Mouse (Mus musculus) neural tube, postnatal 0 days (tissue): ENCODE results near the gene Esp1. TPM values are rescaled to one million over a fixed set of nuclear protein-coding genes. Genes with fewer than 3 reads are reported as not detected.

ENCODE experiments used
- polyA plus RNA-seq: library from polyadenylated mRNA; unstranded; fragments of >200 nt; fragmentation: Nextera tagmentation; extraction: Ambion mirVana; gene quantifications from 2 replicates; pipeline ENCODE4 v1.2.1, GENCODE M21; 2015

The Esp1 gene
- not detected in 2 replicates for polyA plus RNA-seq

DNA sequence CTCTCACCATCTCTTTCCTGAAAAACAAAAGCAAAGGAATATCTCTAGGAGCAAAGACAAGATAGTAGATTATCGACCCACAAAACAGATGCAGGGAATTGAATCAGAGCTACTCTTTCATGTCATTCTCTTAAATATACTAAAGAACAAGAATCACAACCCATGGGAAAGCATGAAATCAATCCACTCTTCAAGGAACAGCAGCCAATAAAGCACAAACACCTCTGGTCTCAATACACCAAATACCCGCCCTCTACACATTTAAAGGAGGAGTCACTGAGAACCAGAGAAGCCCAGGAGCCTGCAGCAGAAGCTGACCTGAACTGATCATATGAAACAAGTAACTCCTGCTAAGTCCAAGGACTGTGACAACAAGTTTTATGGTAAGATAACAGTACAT is at the start of gene Esp1:
Esp1 (plus strand) TSS at position 301 of the 400 bp plus-strand sequence.

Other genes with a start within 250 kb of the Esp1 start
- gene Esp8, start 207.1 kb upstream of the Esp1 start, polyA plus RNA-seq, result not detected in 2 replicates
- not detected in 2 replicates for gene Esp6, start 165.6 kb upstream of the Esp1 start, polyA plus RNA-seq
- not detected in 2 replicates for gene Esp4, start 128.5 kb upstream of the Esp1 start, polyA plus RNA-seq
- not detected in 2 replicates for gene Esp3, start 95.0 kb upstream of the Esp1 start, polyA plus RNA-seq
- not detected in 2 replicates for gene Crisp2, start 79.9 kb downstream of the Esp1 start, polyA plus RNA-seq
- not detected in 2 replicates for gene Rhag, start 84.0 kb downstream of the Esp1 start, polyA plus RNA-seq
- gene 9130008F23Rik, start 153.4 kb downstream of the Esp1 start, polyA plus RNA-seq, result 0.85 and 1.2 TPM in 2 replicates
- gene Glyatl3, start 187.2 kb downstream of the Esp1 start, polyA plus RNA-seq, result not detected in 2 replicates
- gene Mut, start 207.6 kb downstream of the Esp1 start, polyA plus RNA-seq, result 24.9 and 25.9 TPM in 2 replicates
- gene Cenpq, start 207.9 kb downstream of the Esp1 start, polyA plus RNA-seq, result 8.1 and 9.4 TPM in 2 replicates